Mouse (Mus musculus) cerebellum, adult 11-12 months (tissue): ENCODE results near the gene Armc9.

Source experiments
- DNase-seq: peaks from one replicate; pipeline ENCODE4 v3.0.0; 2022

Armc9 gene

DNA sequence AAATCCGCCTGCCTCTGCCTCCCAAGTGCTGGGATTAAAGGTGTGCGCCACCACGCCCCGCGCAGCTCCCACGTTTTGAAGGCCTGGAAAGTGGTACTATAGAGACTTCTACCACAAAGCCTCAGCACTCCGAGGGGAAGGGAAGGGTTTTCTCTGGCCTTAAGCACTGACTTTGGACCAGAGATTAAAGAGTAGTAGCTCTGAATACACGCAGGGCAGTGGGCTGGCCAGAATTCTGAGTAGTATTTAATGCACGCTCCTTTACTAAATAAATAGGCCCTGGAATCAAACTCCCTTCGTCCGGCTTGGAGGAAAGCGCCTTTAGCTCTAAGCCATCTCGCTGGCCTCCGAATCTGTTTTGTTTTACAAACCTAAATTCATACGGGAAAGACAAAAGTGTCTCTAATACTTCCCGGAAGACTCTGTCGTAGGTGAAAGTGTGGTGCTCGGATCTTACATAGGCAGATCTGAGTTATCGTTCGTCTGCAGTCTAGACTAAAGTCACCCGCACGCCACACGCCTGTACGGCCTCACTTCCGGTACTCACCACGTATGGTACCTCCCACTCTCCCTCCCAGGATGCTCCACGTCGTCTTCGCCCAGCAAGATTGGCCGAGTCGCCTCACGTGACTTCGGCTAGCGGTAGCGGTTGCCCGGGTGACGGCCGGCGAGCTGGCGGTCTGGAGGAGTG is at the start of gene Armc9:
Gene Armc9 (plus strand): TSS at position 648 of the 691 bp plus-strand sequence.
- peak; percentile 92 for DNase-seq

DNA sequence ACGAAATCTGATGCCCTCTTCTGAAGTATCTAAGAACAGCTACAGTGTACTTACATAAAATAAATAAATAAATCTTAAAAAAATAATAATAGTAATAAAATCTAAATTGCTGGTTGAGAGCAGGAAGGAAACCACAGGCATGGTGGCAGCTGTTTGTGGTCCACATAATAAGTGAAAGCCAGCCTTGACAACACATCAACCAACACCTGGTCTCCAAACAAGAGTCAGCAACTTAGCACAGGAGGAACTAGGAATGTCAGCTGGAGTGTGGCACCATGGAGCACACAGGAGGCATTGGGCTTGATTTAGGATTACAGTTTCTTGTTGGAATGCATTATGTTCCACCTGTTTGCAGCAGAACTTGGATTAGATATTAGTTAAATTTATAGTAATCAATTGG is 49.5 kb upstream of the Armc9 start:
- DNase-seq: no peak

DNA sequence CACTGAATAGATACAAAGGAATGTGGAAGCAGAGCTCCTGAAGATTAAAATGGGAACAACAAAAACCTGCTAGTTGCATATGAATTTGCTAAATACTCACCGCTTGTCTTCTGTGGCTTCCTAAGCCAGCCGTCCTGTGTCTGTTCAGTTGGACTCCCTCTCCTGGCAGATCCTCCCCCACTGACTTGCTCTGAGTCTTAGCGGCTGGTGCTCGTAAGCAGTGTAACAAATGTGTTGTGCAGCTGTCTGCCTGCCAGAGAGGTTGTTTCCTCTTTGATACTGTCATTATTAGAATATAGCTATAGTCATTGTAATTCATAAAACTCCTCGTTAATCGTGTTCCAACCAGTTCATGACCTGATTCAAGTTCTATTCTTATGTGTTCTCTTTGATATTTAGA is 42.8 kb upstream of the Armc9 start, which contains the start of gene Htr2b:
Gene Htr2b (minus strand): TSS at position 192 of the 400 bp plus-strand sequence.
- no peak for DNase-seq

DNA sequence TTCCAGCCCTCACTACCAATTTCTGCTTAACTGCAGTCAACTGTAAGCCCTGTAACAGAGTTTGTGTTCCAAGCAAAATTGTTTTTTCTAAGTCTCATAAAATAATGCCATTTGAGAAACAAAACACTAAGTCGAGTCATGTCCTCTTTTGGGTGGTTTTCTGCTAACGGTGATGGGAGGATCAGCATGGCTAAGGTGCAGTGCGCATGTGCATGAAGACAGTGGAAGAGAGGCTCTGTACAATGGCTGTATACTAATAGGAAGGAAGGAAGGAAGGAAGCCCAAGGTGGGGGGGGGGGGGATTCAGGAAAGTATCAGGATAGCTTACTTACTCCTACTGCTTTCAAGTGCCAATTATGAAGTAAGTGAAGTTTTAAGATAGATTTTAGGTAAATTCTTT is 40.4 kb upstream of the Armc9 start:
- DNase-seq: no peak

DNA sequence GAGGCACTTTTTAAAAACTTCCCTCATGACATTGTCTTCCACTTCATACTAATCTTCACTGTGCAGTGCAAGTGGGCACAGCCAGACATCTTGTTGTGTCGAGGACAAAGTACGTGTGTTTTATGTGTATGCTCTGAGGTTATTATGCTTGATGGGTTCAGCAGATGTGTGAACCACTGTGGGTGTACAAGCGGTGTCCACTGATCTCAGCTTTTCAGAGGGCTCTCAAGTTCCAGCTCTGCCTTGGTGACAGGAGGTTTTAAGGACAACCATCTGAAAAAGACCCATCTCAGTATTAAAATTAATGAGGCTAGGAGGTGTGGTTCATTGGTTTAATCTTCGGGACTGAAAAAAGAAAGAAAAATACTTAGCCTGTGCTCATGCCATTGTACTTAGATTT is 35.0 kb upstream of the Armc9 start:
- no peak for DNase-seq

DNA sequence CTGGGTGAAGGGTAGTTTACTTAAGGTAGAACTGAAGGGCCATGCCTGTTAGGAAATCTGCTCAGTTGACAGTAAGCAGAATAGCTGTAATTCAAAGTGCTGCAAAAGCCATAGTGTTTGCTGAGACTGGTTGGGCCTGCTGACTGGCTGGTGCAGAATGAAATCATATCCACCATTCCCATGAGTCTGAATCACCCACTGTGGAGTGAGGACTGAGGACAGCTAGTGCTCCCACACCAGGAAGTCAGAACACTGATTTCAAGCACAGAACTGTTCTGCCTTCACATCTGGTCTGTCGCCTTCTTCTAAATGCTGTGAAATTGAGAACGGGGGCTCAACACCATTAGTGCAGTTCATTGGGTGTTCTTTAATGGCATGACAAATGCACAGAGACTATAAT is 28.5 kb upstream of the Armc9 start:
- DNase-seq: no peak

DNA sequence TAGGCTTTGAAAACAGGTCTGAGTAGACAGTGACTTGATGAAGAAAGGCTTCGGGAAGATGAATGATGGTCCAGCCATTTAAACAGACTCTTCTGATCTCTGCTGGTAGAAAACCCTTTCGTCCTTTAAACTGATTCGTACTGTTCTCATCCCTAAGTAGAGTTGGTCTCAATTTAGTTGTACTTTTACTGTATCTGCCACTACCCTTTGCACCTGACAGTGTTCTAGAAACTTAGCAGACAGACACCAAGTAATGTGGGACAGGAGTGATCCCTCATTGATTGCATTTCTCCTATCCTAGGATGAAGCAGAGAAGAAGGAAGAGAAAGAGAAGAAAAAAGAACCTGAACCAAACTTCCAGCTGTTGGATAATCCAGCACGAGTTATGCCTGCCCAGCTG is 21.2 kb upstream of the Armc9 start, which contains the start of gene Gm21972:
Gene Gm21972 (plus strand): TSS at position 301 of the 400 bp plus-strand sequence.
- no peak for DNase-seq

DNA sequence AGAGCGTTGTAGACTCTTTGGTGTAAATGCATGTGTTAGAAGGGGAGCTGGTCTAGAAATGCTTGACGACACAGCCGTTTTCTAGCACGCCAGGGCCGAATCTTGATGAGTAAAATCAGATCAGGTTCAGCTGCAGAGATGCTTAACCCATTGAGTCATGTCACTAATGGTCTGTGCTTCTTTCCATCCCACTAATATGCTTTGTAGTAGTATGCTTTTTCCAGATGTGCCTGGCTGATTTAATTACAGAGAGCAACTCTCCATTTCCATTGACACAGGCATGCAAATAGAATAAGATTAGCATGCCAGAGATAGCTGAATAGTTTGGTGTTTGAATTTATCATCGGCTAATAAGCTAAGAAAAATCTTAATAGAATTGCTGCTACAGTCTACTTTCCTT is 19.3 kb upstream of the Armc9 start:
- no peak for DNase-seq

DNA sequence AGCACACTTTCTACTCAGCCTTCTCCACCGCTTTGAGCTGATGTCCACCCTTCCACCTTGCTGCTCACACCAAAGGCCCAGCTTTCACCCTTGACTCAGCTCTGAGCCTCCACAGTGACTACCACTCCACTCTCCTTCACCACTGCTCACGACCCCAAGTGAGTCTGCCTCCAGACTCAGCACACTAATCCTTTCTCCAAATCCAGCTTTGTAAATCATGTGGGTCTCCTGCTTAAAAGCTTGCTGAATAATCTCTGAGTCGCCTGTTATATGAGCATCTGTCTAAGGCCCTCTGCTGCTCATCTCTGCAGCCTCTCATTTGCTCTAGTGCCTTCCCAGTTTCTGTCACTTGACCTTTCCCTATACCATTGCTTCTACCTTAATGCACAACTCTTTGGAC is 13.5 kb upstream of the Armc9 start:
- DNase-seq: no peak

DNA sequence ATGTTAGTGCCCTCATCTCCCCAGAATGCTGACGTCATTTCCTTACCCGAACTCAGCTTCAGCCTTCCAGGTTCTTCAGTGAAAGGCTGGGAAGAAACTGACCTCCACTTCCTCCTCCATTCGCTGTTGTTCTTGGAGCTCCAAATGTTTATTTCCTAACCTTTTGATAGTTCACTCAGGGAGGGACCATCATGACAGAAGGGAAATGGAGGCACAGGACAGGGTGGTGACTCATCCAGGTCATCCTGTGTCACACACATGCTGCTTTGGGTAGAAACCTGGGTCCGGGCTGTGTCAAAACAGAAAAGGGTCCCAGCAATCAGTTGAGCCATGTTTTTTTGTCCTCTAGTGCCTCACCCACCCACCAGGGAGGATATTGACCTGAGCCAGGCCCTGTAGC is 11.4 kb upstream of the Armc9 start:
- no peak for DNase-seq

DNA sequence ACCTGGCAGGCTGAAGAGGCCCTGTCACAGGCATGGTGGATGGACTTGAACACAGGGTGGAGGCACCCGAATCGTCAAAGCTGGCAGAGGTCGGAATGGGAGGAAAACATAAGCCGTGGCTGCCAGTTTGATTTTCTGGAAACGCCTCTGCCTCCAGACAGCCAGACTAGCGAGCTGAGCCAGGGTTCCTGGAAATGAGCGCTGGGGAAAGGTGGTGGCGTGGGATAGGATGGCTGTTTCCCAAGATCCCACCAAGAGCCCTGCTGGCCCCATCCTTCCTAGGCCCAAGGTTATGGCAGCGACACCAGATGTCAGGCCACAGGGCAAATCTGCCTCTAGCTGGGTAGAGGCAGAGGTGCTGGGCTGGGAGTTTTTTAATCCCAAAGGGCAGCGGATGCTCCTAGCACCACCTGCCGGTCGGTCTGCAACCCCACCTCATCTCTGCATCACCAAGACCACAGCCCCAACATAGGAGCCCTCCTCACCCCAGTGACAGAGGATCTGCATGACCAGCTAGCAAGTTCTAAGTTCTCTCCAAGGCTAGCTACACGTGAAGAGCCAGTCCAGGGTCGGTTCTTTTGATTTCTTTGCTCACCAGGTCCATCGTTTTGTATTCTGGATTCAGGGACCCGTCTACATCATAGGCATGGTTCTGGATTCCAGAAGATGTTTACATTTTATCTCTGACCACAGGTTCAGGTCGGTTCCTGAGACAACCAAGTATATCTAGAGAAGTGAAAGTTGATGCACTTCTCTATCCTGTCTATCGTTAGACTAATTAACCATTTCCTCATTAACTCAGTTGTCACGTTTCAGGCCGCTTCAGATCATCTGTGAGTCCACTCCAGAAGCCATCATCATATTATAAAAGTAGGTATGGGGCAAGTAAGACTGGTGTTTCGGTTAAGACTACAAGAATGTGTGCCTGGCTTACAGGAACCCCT is 10.3 kb upstream of the Armc9 start:
- DNase-seq: no peak

DNA sequence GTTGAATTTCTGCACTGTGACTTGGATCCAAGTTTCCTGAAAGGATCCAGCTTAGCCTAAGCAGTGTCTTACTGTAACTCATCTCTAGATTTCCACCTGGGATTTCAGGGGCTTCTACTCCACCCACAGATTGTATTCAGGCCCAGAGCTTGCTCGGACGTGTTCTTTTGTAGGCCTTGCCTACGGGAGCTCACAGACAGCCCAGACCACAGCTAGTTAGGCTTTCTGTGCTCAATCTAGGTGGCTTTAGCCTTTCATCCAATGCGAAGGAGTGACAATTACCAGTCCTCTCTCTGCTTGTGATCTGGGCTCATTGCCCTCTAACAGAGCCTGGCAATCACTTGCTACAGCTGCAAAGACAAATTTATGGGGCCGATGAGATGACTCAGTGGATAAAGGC is 8.3 kb upstream of the Armc9 start:
- DNase-seq: no peak

DNA sequence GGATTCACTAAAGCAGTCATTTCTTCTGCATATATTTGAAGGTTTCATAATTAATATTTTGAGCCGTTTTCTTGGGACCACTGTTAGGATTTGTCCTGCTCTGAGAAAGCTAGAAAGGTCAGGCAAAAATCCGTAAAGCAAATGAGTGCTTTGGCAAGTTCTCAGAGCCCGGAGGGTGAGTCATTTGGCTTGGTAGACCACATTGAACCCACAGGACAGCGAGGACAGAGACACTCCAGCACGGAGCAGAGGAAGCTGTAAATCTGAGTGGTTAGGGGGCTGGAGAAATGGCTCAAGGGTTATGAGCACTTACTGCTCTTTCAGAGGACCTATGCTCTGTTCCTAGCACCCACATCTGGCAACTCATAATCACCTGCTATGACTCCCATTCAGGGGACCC is 7.0 kb upstream of the Armc9 start:
- no peak for DNase-seq

DNA sequence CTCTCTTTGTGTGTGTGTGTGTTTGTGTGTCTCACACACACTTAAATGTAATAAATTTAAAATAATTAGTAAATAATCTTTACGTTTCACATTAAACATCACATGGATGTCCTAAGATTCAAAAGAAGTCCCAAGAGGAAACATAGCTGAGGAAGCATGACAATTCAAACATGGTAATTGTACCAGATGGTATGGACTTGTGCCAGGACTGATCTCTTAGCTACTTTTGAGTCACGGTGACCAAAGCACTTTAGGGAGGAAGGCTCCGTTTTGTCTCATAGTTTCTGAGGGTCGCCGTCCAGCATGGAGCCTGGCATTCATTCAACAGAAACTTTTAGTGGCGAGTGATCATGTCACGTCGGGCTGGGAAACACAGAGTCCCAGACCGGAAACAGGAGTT is 6.4 kb upstream of the Armc9 start:
- DNase-seq: no peak

DNA sequence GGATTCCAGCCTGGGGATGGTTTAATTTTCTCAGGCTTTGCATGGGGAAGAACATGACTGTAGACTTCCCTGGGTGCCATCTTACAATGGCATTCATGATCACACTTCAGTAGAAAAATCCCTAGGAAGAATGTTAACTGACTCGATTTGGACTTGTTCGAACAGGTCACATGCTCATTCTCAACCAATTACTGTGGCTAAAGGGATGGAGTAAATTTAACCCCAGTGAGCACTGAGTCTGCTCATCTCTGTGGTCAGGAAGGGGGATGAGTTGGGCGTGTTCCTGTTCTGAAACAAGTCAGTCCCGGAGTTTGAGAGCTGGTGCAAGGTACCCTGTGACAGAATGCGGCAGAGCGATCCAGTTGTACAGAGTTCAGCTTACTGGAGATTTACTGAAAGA is 3.7 kb upstream of the Armc9 start:
- no peak for DNase-seq

DNA sequence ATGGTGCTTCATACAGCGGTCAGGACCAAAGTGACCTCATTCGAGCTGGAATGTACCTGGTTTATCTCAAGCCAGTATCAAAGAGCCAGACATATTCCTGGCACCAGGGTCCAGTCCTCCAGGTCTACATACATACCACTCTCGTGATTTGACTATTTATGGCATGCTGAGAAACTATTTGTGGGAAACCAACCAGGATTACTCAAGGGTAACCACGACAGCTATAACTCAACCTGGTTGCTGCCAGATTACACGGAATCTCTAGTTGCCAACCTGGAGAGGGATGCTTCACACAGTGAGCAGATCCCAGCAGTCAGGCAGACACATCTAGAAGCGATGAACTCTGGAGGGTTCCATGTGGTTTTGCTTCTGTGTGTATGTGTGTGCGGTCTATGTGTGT is 3.2 kb upstream of the Armc9 start:
- DNase-seq: no peak

DNA sequence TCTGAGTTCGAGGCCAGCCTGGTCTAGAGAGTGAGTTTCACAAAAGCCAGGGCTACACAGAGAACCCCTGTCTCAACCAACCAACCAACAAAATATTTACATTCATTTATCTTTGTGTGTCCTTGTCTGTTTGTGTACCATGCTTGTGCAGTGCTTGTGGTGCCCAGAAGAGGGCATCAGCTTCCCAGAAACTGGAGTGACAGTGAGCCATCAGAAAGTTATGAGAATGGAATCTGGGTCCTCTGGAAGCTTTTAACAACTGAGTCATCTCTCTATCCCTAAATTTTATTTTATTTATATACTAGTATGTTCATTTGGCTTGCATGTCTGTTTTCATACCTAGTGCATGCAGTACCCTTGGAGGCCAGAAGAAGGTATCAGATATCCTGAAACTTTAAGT is 2.0 kb upstream of the Armc9 start:
- no peak for DNase-seq

DNA sequence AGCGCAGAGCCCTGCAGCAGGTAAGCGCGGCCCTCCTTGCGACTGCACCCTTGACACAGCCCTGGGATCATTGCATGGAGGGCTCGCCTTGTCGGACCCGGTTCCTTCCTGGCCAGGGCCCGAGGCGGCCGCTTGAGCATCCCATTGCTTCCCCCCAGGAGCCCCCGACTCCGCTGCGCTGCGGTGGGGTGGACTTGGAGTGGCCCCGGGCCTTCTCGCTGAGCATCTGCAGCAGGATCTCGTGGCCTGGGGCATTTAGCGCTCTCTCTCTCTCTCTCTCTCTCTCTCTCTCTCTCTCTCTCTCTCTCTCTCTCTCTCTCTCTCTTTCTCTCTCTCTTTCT is 214 bp downstream of the Armc9 start:
- no peak for DNase-seq

DNA sequence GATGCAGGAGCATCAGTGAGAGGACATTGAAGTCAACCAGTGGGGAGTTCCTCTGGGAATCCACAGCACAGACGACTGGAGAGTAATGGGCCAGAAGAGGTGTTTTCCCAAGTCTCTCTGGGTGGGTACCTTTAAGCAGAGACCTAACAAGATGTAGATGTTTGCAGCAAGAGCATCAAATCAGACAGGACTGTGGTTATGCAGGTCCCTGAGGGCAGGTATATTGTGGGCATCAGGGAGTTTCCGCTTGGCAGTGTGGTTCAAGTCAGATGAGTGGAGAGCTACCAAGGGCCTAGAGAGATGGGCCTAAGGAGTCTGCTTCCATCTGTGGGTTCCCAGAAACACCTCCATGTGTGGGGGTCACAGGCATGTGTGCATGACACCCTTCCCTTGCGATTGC is 1.5 kb downstream of the Armc9 start:
- DNase-seq: no peak

DNA sequence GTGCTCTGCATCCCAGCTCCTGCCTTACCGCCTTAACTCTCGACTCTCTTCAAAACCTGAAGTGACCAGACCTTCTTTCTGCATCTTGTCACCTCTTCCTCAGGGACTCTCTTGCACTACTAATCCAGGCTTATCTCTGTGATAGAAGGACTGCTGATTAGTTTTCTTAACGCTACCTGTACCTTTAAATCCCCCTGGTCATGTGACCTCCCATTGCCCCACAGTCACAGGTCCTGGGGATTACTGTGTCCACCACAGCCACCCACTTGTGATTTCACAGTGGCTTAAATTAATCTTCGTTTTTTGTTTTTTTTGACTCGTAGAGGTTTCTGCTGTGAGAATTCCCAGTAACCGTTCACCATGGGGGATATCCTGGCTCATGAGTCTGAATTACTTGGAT is 2.0 kb downstream of the Armc9 start:
- DNase-seq: no peak

DNA sequence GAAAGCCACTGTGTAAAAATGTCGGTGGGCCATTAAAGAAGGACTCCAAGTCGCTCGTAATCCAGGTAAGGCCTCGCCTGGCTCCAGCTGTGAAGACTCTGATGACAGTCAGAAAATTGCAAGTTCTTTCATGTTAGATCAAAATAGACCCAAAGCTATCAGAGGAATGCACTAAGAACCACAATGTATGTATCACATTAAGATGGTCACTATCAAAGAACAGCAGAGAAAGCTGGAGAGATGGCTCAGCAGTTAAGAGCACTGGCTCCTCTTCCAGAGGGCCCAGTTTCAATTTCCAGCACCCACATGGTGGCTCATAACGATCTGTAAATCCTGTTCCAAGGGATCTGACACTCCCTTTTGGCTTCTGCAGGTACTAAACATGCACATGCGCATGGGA is 5.5 kb downstream of the Armc9 start:
- no peak for DNase-seq

DNA sequence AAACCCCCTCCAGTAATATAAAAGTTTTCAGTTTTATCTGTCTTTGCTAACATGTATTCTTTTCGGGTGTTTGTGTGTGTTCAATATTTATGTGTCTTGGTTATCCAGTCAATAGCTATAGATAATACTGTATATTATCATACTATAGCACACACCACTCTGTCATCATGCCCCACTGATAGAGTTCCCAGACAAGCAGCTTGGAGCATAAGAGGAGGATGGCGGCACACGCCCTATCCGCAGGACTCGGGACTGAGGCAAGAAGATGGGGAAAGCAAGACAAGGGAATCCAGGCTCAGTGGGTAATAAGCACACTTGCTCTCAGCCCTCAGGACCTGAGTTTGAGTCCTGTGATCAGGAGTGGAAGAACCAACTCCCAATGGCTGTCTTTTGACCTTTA is 5.9 kb downstream of the Armc9 start:
- DNase-seq: no peak

DNA sequence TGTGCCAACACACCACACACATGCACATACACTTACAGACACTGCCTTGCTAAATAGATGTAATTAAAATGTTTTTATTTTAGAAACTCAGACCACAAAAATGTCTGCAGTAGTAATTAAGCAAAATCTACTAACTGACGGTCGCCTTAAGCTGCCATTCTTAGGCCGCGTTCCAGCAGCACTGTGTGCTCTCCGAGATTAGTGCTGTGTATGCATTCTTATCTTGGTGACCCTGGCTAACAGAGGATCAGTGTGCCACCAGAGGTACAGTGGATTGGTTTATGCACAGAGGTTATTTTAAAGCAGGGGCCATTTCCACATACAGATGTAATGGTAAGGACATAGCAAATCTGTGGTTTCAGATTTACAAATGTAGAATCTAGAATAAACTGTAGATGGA is 6.5 kb downstream of the Armc9 start:
- DNase-seq: no peak

DNA sequence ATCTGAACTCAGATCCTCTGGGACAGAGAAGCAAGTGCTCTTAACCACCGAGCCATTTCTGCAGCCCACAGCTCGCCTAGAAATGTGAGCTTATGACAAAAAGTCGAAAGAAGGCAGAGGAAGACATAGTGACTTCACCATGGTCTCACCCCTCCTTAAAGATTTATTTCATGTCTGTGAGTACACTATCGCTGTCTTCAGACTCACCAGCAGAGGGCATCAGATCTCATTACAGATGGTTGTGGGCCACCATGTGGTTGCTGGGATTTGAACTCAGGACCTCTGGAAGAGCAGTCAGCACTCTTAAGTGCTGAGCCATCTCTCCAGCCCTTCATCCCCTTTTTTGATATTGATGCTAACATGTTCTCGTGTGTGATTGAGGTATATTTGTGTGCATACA is 20.0 kb downstream of the Armc9 start:
- DNase-seq: no peak

DNA sequence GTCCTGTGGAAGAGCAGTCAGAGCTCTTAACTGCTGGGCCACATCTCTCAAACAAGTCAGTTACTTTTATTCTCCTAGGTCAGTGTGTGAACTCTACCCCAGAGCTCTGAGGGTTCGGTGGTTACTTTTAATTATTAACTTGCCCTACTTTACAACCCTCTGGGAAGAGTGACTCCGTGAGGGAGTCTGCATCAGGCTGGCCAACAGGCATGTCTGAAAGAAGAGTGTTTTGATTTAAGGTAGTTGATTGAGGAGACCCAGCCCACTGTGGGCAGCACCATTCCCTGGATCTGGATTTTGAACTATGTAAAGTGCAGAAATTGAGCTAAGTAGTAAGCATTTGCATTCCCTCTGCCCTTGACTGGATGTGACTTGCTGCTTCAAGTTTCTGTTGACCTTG is 21.5 kb downstream of the Armc9 start:
- DNase-seq: no peak
